Mouse (Mus musculus) central nervous system, embryonic 14 days (tissue): ENCODE results near the gene Man1a2. TPM values are rescaled to one million over a fixed set of nuclear protein-coding genes. Genes with fewer than 3 reads are reported as not detected.

Source experiments
- polyA plus RNA-seq: library from polyadenylated mRNA; depleted of rRNA; stranded (reverse); fragments of >200 nt; gene quantifications from 2 replicates; pipeline ENCODE4 v1.2.3, GENCODE M21; 2012; rRNA removed

Gene Man1a2
- 13.5 and 15.7 TPM in 2 replicates for polyA plus RNA-seq

GRCm38 (mm10) chr3:100685087-100685762 is at the start of gene Man1a2:
Gene Man1a2 (minus strand): TSS chr3:100685503.

Other genes with a start within 250 kb of the Man1a2 start
- gene Tent5c, start 196.2 kb downstream of the Man1a2 start, polyA plus RNA-seq, result 1.4 and 2.3 TPM in 2 replicates
- gene Vtcn1, start 140.0 kb upstream of the Man1a2 start, polyA plus RNA-seq, result 0.05 TPM in 1 of 2 replicates, not detected in the other
- 13.3 and 13.4 TPM in 2 replicates for gene Trim45, start 236.7 kb upstream of the Man1a2 start, polyA plus RNA-seq